Mouse (Mus musculus): ENCODE data around the gene Pon1. TPM values are rescaled to one million over a fixed set of nuclear protein-coding genes. Genes with fewer than 3 reads are reported as not detected.

The Pon1 gene
- not detected in 2 replicates for polyA plus RNA-seq (2014; fragmentation: Nextera tagmentation; extraction: Ambion mirVana)

GRCm38 (mm10) chr6:5193693-5194092 lies at the start of gene Pon1:
TSS of gene Pon1 (minus strand) at chr6:5193946.
- no peak within 1 kb of the TSS for H3K27ac ChIP-seq (replicated peaks; ENCODE audit: low read depth, low read length)
- no peaks in the 10 kb centered on the region for H3K36me3 ChIP-seq (replicated peaks; ENCODE audit: control insufficient read depth, insufficient read depth, low read depth, low read length)
- no peaks in the 10 kb centered on the region for H3K27me3 ChIP-seq (ENCODE audit: control insufficient read depth, insufficient read depth, low read length)
- H3K9me3 ChIP-seq (replicated peaks; ENCODE audit: control insufficient read depth, low read length): no peaks in the 10 kb centered on the region
- H3K4me3 ChIP-seq (ENCODE audit: low read depth, low read length): no peak within 1 kb of the TSS
- WGBS: 33% methylated on average over 5 of the region's 5 CpGs
- H3K9ac ChIP-seq (replicated peaks; ENCODE audit: low read length): no peak within 1 kb of the TSS
- H3K4me2 ChIP-seq (ENCODE audit: low read depth, low read length): no peak within 1 kb of the TSS
- DNase-seq (ENCODE audit: low spot score) (no peak), ATAC-seq (replicated peaks; ENCODE audit: insufficient number of reproducible peaks, low FRiP score, low TSS enrichment, low read depth) (no peak)
- H3K4me1 ChIP-seq (ENCODE audit: control insufficient read depth, insufficient read depth, low read length): no peaks in the 10 kb centered on the region

DNA sequence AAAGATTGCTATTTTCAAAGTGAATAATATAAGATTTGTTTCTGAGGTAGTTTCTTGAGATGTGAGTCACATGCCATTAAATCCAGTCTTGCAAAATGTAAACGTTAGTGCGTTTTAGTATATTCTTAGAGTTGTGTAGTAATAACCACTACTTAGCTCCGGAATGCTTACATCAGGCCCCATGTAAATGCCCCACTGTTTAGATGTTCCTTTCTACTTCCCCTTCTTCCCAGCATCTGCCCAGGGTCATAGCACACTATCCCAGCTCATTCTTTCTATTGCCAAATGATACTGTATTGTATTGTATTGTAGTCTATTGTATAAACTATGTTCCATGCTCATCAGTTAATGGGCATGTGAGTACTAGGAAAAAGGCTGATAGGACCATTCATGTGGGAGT lies 45.1 kb upstream of the Pon1 start:
- Histone ChIP-seq H3K9ac (replicated peaks; ENCODE audit: low read length) (no peak overlapping the region), H3K27me3 (ENCODE audit: control insufficient read depth, insufficient read depth, low read length) (no peaks in the 10 kb centered on the region), H3K9me3 (replicated peaks; ENCODE audit: control insufficient read depth, low read length) (no peaks in the 10 kb centered on the region), H3K4me2 (ENCODE audit: low read depth, low read length) (no peak overlapping the region), H3K36me3 (replicated peaks; ENCODE audit: control insufficient read depth, insufficient read depth, low read depth, low read length) (no peaks in the 10 kb centered on the region), H3K4me1 (ENCODE audit: control insufficient read depth, insufficient read depth, low read length) (no peaks in the 10 kb centered on the region), H3K4me3 (ENCODE audit: low read depth, low read length) (no peak overlapping the region), H3K27ac (replicated peaks; ENCODE audit: low read depth, low read length) (no peak overlapping the region)
- ATAC-seq (replicated peaks; ENCODE audit: insufficient number of reproducible peaks, low FRiP score, low TSS enrichment, low read depth) (no peak), DNase-seq (ENCODE audit: low spot score) (no peak)
- 91% methylated on average over 3 of the region's 3 CpGs for WGBS

DNA sequence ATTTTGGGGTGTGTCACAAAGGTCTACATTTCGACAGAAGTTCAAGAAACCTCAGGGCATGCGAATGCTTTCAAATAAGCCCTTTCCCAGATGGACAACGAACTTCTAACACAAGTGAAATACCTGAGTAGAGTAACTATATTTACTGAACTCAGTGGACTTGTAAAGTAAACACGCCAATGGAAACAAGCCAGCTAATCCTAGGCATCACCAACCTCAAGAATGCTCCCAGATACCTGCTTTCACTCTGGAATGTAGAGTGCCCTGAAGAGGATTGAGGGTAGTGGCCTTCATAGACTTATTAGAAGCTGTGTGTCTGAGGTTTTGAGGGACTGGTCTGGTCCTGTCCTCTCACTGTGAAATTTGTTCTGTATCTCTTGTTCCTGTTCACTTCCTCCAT lies 43.8 kb upstream of the Pon1 start:
- DNase-seq (ENCODE audit: low spot score) (no peak), ATAC-seq (replicated peaks; ENCODE audit: insufficient number of reproducible peaks, low FRiP score, low TSS enrichment, low read depth) (no peak)
- Histone ChIP-seq H3K4me2 (ENCODE audit: low read depth, low read length) (no peak overlapping the region), H3K27me3 (ENCODE audit: control insufficient read depth, insufficient read depth, low read length) (no peaks in the 10 kb centered on the region), H3K9ac (replicated peaks; ENCODE audit: low read length) (no peak overlapping the region), H3K4me1 (ENCODE audit: control insufficient read depth, insufficient read depth, low read length) (no peaks in the 10 kb centered on the region), H3K9me3 (replicated peaks; ENCODE audit: control insufficient read depth, low read length) (no peaks in the 10 kb centered on the region), H3K4me3 (ENCODE audit: low read depth, low read length) (no peak overlapping the region), H3K27ac (replicated peaks; ENCODE audit: low read depth, low read length) (no peak overlapping the region), H3K36me3 (replicated peaks; ENCODE audit: control insufficient read depth, insufficient read depth, low read depth, low read length) (no peaks in the 10 kb centered on the region)
- WGBS: 92% methylated on average over 4 of the region's 4 CpGs

GRCm38 (mm10) chr6:5236843-5237371 lies 43.2 kb upstream of the Pon1 start:
- 89% methylated on average over 8 of the region's 8 CpGs for WGBS

GRCm38 (mm10) chr6:5234563-5234962 lies 40.8 kb upstream of the Pon1 start:
- no peak overlapping the region for H3K4me3 ChIP-seq (ENCODE audit: low read depth, low read length)
- 77% methylated on average over 3 of the region's 3 CpGs for WGBS
- H3K4me2 ChIP-seq (ENCODE audit: low read depth, low read length): no peak overlapping the region
- no peaks in the 10 kb centered on the region for H3K4me1 ChIP-seq (ENCODE audit: control insufficient read depth, insufficient read depth, low read length)
- no peaks in the 10 kb centered on the region for H3K27me3 ChIP-seq (ENCODE audit: control insufficient read depth, insufficient read depth, low read length)
- DNase-seq (ENCODE audit: low spot score) (no peak), ATAC-seq (replicated peaks; ENCODE audit: insufficient number of reproducible peaks, low FRiP score, low TSS enrichment, low read depth) (no peak)
- no peaks in the 10 kb centered on the region for H3K9me3 ChIP-seq (replicated peaks; ENCODE audit: control insufficient read depth, low read length)
- H3K27ac ChIP-seq (replicated peaks; ENCODE audit: low read depth, low read length): no peak overlapping the region
- no peaks in the 10 kb centered on the region for H3K36me3 ChIP-seq (replicated peaks; ENCODE audit: control insufficient read depth, insufficient read depth, low read depth, low read length)
- H3K9ac ChIP-seq (replicated peaks; ENCODE audit: low read length): no peak overlapping the region

More at GRCm38 (mm10) chr6:5236843-5237371, 43.2 kb upstream of the Pon1 start:
- ATAC-seq (replicated peaks; ENCODE audit: insufficient number of reproducible peaks, low FRiP score, low TSS enrichment, low read depth) (no peak), DNase-seq (ENCODE audit: low spot score) (no peak)
- no peak overlapping the region for H3K27ac ChIP-seq (replicated peaks; ENCODE audit: low read depth, low read length)
- no peaks in the 10 kb centered on the region for H3K9me3 ChIP-seq (replicated peaks; ENCODE audit: control insufficient read depth, low read length)
- H3K9ac ChIP-seq (replicated peaks; ENCODE audit: low read length): no peak overlapping the region
- no peaks in the 10 kb centered on the region for H3K4me1 ChIP-seq (ENCODE audit: control insufficient read depth, insufficient read depth, low read length)
- no peaks in the 10 kb centered on the region for H3K27me3 ChIP-seq (ENCODE audit: control insufficient read depth, insufficient read depth, low read length)
- no peak overlapping the region for H3K4me3 ChIP-seq (ENCODE audit: low read depth, low read length)
- no peak overlapping the region for H3K4me2 ChIP-seq (ENCODE audit: low read depth, low read length)
- H3K36me3 ChIP-seq (replicated peaks; ENCODE audit: control insufficient read depth, insufficient read depth, low read depth, low read length): no peaks in the 10 kb centered on the region

- Histone ChIP-seq H3K9me3 (replicated peaks; ENCODE audit: control insufficient read depth, low read length) (no peaks in the 10 kb centered on the region), H3K9ac (replicated peaks; ENCODE audit: low read length) (no peak overlapping the region), H3K4me2 (ENCODE audit: low read depth, low read length) (no peak overlapping the region), H3K36me3 (replicated peaks; ENCODE audit: control insufficient read depth, insufficient read depth, low read depth, low read length) (no peaks in the 10 kb centered on the region), H3K27ac (replicated peaks; ENCODE audit: low read depth, low read length) (no peak overlapping the region), H3K4me3 (ENCODE audit: low read depth, low read length) (no peak overlapping the region), H3K27me3 (ENCODE audit: control insufficient read depth, insufficient read depth, low read length) (no peaks in the 10 kb centered on the region), H3K4me1 (ENCODE audit: control insufficient read depth, insufficient read depth, low read length) (no peaks in the 10 kb centered on the region)
- 93% methylated on average over 1 of the region's 1 CpGs for WGBS
- ATAC-seq (replicated peaks; ENCODE audit: insufficient number of reproducible peaks, low FRiP score, low TSS enrichment, low read depth) (no peak), DNase-seq (ENCODE audit: low spot score) (no peak)
Measured at GRCm38 (mm10) chr6:5233812-5234211, 40.1 kb upstream of the Pon1 start.

- H3K4me1 ChIP-seq (ENCODE audit: control insufficient read depth, insufficient read depth, low read length): no peaks in the 10 kb centered on the region
- H3K9ac ChIP-seq (replicated peaks; ENCODE audit: low read length): no peak overlapping the region
- no peaks in the 10 kb centered on the region for H3K9me3 ChIP-seq (replicated peaks; ENCODE audit: control insufficient read depth, low read length)
- no peak for ATAC-seq (replicated peaks; ENCODE audit: insufficient number of reproducible peaks, low FRiP score, low TSS enrichment, low read depth)
- no peak for DNase-seq (ENCODE audit: low spot score)
- WGBS: 83% methylated on average over 4 of the region's 4 CpGs
- H3K36me3 ChIP-seq (replicated peaks; ENCODE audit: control insufficient read depth, insufficient read depth, low read depth, low read length): no peaks in the 10 kb centered on the region
- no peak overlapping the region for H3K4me2 ChIP-seq (ENCODE audit: low read depth, low read length)
- no peaks in the 10 kb centered on the region for H3K27me3 ChIP-seq (ENCODE audit: control insufficient read depth, insufficient read depth, low read length)
- no peak overlapping the region for H3K4me3 ChIP-seq (ENCODE audit: low read depth, low read length)
- no peak overlapping the region for H3K27ac ChIP-seq (replicated peaks; ENCODE audit: low read depth, low read length)
Measured at GRCm38 (mm10) chr6:5232022-5232421, 38.3 kb upstream of the Pon1 start.

DNA sequence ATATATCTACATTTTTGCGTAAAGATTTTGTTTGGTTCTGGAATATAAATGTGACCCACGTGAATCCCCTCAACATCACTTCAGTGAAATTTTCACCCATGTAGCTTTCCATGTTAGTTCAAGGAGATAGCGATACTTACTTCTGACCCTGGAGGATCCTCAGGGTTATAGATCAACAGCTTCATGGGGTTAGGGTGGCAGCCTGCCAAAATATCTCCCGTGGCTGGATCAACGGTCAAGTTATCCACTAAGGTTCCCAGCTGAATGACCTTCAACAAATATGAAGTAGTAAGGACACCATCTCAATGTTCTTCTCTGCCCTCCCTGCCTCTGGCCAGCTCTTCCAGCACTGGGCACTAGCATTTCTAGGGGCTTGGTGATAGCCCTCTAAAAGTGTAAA lies 36.5 kb upstream of the Pon1 start:
- no peak for ATAC-seq (replicated peaks; ENCODE audit: insufficient number of reproducible peaks, low FRiP score, low TSS enrichment, low read depth)
- Histone ChIP-seq H3K9me3 (replicated peaks; ENCODE audit: control insufficient read depth, low read length) (no peaks in the 10 kb centered on the region), H3K4me3 (ENCODE audit: low read depth, low read length) (no peak overlapping the region), H3K4me1 (ENCODE audit: control insufficient read depth, insufficient read depth, low read length) (no peaks in the 10 kb centered on the region), H3K9ac (replicated peaks; ENCODE audit: low read length) (no peak overlapping the region), H3K4me2 (ENCODE audit: low read depth, low read length) (no peak overlapping the region), H3K36me3 (replicated peaks; ENCODE audit: control insufficient read depth, insufficient read depth, low read depth, low read length) (no peaks in the 10 kb centered on the region), H3K27me3 (ENCODE audit: control insufficient read depth, insufficient read depth, low read length) (no peaks in the 10 kb centered on the region), H3K27ac (replicated peaks; ENCODE audit: low read depth, low read length) (no peak overlapping the region)
- DNase-seq (ENCODE audit: low spot score): no peak
- 93% methylated on average over 5 of the region's 5 CpGs for WGBS
